Mouse (Mus musculus) liver, embryonic 13.5 days (tissue): ENCODE measurements around the gene Tmed5. TPM values are rescaled to one million over a fixed set of nuclear protein-coding genes. Genes with fewer than 3 reads are reported as not detected.
"Not testable (repeated sequence)": the region's sequence is repeated elsewhere in the genome, so short reads cannot be mapped to it uniquely, and the experiment has no call there.

Experiments used
- ATAC-seq: fragments of 200-750 bp; cut with Nextera tagmentation; 2 replicates; pipeline ENCODE4 v1.8.0; 2017; ENCODE audit warnings: low read depth, mild to moderate bottlenecking, moderate number of reproducible peaks, moderate library complexity
- DNase-seq: peaks from one replicate; pipeline ENCODE4 v3.0.0; 2022
- H3K27ac ChIP-seq: fragments of 300-500 bp; sonication (generic); 2 replicates; pipeline ENCODE4 v1.5.1; 2015; ENCODE audit warnings: moderate library complexity, mild to moderate bottlenecking, inconsistent platforms
- H3K27me3 ChIP-seq: fragments of 300-500 bp; sonication (generic); 2 replicates; pipeline ENCODE4 v1.6.1; 2015; ENCODE audit warnings: mild to moderate bottlenecking, inconsistent platforms
- H3K36me3 ChIP-seq: fragments of 300-500 bp; sonication (generic); 2 replicates; pipeline ENCODE4 v1.6.1; 2015; ENCODE audit warnings: mild to moderate bottlenecking, inconsistent platforms
- H3K4me1 ChIP-seq: fragments of 300-500 bp; sonication (generic); replicated peaks from 2 replicates; pipeline ENCODE4 v1.6.1; 2015; ENCODE audit warnings: inconsistent platforms
- H3K4me2 ChIP-seq: fragments of 300-500 bp; sonication (generic); 2 replicates; pipeline ENCODE4 v1.6.1; 2015; ENCODE audit warnings: inconsistent platforms, mild to moderate bottlenecking, moderate library complexity
- H3K4me3 ChIP-seq: fragments of 300-500 bp; sonication (generic); replicated peaks from 2 replicates; pipeline ENCODE4 v1.5.1; 2015; ENCODE audit warnings: mild to moderate bottlenecking, inconsistent platforms
- H3K9ac ChIP-seq: fragments of 300-500 bp; sonication (generic); 2 replicates; pipeline ENCODE4 v1.6.1; 2015; ENCODE audit warnings: mild to moderate bottlenecking, inconsistent platforms
- H3K9me3 ChIP-seq: fragments of 300-500 bp; sonication (generic); replicated peaks from 2 replicates; pipeline ENCODE4 v1.6.1; 2016; ENCODE audit warnings: inconsistent platforms
- WGBS: fragments of 180-500 bp; shearing (Covaris S2); methylation state at CpG from one replicate; pipeline ENCODE4 v1.1.7; 2015; ENCODE audit not compliant: insufficient replicate concordance; 5-methylcytosine and 5-hydroxymethylcytosine counted together
- polyA plus RNA-seq: library from polyadenylated mRNA; unstranded; fragments of >200 nt; fragmentation: Nextera tagmentation; extraction: Ambion mirVana; gene quantifications from 2 replicates; pipeline ENCODE4 v1.2.1, GENCODE M21; 2015

Gene Tmed5
- polyA plus RNA-seq, 1 experiment from 2014 or later = 27.2 TPM

- H3K9me3 ChIP-seq, H3K4me3 ChIP-seq, H3K9ac ChIP-seq, DNase-seq, H3K4me2 ChIP-seq, H3K4me1 ChIP-seq, H3K27me3 ChIP-seq, H3K27ac ChIP-seq, ATAC-seq: not testable (repeated sequence)
- H3K36me3 ChIP-seq = peaks cover 63% of the 10 kb centered on the region
- 88% methylated on average over 8 of the region's 8 CpGs for WGBS
Measured at GRCm38 (mm10) chr5:108092731-108093130, 39.7 kb downstream of the Tmed5 start.

DNA sequence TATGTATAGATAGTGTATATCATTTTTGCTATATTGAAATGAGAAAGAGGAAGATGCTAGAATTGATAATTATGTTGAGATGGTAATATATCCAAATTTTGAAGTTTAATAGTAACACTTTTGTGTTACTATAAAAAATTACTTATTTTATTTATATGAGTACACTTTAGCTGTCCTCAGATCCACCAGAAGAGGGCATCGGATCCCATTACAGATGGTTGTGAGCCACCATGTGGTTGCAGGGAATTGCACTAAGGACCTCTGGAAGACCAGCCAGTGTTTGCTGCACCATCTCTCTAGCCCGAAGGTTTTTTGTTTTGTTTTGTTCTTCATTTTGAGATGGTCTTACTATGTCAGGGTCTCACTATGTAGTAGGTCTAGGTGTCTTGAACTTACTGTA, 47.0 kb downstream of the Tmed5 start:
- H3K27me3 ChIP-seq = no peaks in the 10 kb centered on the region
- H3K36me3 ChIP-seq = peaks cover 61% of the 10 kb centered on the region
- no peak overlapping the region for H3K27ac ChIP-seq
- H3K9me3 ChIP-seq = no peaks in the 10 kb centered on the region
- ATAC-seq = no peak
- H3K9ac ChIP-seq = no peak overlapping the region
- no peak overlapping the region for H3K4me3 ChIP-seq
- 85% methylated on average over 2 of the region's 2 CpGs for WGBS
- H3K4me2 ChIP-seq = no peak overlapping the region
- no peaks in the 10 kb centered on the region for H3K4me1 ChIP-seq
- DNase-seq = no peak

DNA sequence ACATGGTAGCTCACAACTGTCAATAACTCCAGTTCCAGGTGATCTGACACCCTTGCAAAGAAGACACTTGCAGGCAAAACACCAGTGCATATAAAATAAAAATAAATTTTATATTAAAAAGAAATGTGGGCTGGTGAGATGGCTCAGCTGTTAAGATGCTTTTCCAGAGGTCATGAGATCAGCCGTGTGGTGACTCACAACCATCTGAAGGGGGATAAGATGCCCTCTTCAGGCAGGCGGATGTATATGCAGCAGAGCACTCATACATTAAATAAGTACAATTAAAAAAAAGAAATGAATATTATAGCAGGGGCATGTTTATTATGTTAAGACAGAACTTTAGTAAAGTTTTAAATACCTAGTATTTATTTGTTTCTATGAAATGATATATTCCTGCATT, 50.0 kb downstream of the Tmed5 start:
- Histone ChIP-seq H3K36me3 (peaks cover 49% of the 10 kb centered on the region), H3K4me2 (no peak overlapping the region), H3K27ac (no peak overlapping the region), H3K9me3 (no peaks in the 10 kb centered on the region), H3K4me1 (peaks cover 14% of the 10 kb centered on the region), H3K4me3 (no peak overlapping the region), H3K9ac (no peak overlapping the region), H3K27me3 (no peaks in the 10 kb centered on the region)
- no peak for DNase-seq
- WGBS = 37% methylated on average over 2 of the region's 2 CpGs
- no peak for ATAC-seq

DNA sequence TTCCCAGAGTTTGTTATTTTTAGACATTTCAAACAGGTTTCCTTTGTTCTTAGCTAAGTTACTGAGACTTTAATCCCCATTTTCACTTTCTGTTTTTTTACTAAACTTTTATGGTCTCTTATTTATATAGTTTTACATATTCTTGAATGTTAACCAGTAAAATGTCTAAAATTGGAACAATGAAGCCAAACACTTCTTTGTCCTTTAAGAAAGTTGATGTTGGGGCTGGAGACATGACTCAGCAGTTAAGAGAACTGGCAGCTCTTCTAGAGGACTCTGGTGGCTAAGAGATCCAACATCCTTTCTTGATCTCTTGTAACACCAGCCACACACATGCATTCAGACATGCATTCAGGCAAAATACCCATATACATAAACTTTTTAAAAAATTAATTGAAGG, 52.8 kb downstream of the Tmed5 start:
- peaks cover 14% of the 10 kb centered on the region for H3K4me1 ChIP-seq
- H3K9me3 ChIP-seq = no peaks in the 10 kb centered on the region
- no peak overlapping the region for H3K4me2 ChIP-seq
- H3K27me3 ChIP-seq = no peaks in the 10 kb centered on the region
- peaks cover 48% of the 10 kb centered on the region for H3K36me3 ChIP-seq
- DNase-seq (no peak), ATAC-seq (no peak)
- H3K27ac ChIP-seq = no peak overlapping the region
- H3K4me3 ChIP-seq = no peak overlapping the region
- H3K9ac ChIP-seq = no peak overlapping the region

GRCm38 (mm10) chr5:108076833-108077540, 55.4 kb downstream of the Tmed5 start:
- Histone ChIP-seq H3K4me3 (no peak overlapping the region), H3K27ac (no peak overlapping the region), H3K27me3 (no peaks in the 10 kb centered on the region), H3K36me3 (peaks cover 53% of the 10 kb centered on the region), H3K4me2 (no peak overlapping the region), H3K9ac (no peak overlapping the region), H3K9me3 (no peaks in the 10 kb centered on the region), H3K4me1 (peaks cover 14% of the 10 kb centered on the region)
- WGBS = 79% methylated on average over 6 of the region's 6 CpGs
- ATAC-seq (no peak), DNase-seq (no peak)

- Histone ChIP-seq H3K27ac (no peak overlapping the region), H3K9ac (no peak overlapping the region), H3K4me3 (no peak overlapping the region), H3K4me2 (no peak overlapping the region), H3K9me3 (no peaks in the 10 kb centered on the region), H3K4me1 (peaks cover 14% of the 10 kb centered on the region), H3K27me3 (no peaks in the 10 kb centered on the region), H3K36me3 (peaks cover 52% of the 10 kb centered on the region)
- ATAC-seq (no peak), DNase-seq (no peak)
Measured at GRCm38 (mm10) chr5:108076241-108076640, 56.2 kb downstream of the Tmed5 start.

DNA sequence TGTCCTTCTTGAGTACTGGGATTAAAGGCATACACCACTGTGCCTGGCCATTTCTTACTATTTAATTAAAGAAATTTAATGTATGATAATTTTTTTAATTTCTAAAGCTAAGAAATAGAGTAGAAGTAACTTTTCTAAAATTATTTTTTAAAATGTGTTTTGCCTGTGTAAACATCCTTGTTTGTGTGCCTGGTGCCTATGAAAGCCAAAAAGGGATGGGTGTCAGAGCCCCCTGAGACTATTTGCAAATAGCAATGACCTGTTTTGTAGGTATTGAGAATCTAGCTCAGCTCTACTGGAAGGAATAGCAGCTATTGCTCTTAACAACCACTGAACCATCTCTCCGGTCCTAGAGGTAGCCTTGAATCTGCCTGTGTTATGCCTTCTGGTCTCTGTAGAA, 60.1 kb downstream of the Tmed5 start:
- H3K4me3 ChIP-seq = no peak overlapping the region
- no peak overlapping the region for H3K9ac ChIP-seq
- H3K27me3 ChIP-seq = no peaks in the 10 kb centered on the region
- peaks cover under 1% of the 10 kb centered on the region for H3K4me1 ChIP-seq
- no peak for ATAC-seq
- WGBS = 80% methylated on average over 1 of the region's 1 CpGs
- no peak overlapping the region for H3K27ac ChIP-seq
- H3K4me2 ChIP-seq = no peak overlapping the region
- H3K36me3 ChIP-seq = peaks cover 70% of the 10 kb centered on the region
- DNase-seq = no peak
- no peaks in the 10 kb centered on the region for H3K9me3 ChIP-seq

GRCm38 (mm10) chr5:108065465-108066411, 66.7 kb downstream of the Tmed5 start, which contains the start of gene Mtf2:
Gene Mtf2, plus strand, starts transcription at chr5:108065674.
- Histone ChIP-seq H3K27me3 (no peaks in the 10 kb centered on the region), H3K27ac (peak within 1 kb of the TSS; percentile 81), H3K4me2 (peak within 1 kb of the TSS; percentile 87), H3K4me1 (peaks cover 16% of the 10 kb centered on the region), H3K36me3 (peaks cover 25% of the 10 kb centered on the region), H3K4me3 (peak within 1 kb of the TSS; percentile 77), H3K9ac (peak within 1 kb of the TSS; percentile 91), H3K9me3 (no peaks in the 10 kb centered on the region)
- ATAC-seq = peak; percentile 95
- under 1% methylated on average over 59 of the region's 59 CpGs for WGBS
- DNase-seq = peak; percentile 94

GRCm38 (mm10) chr5:108060413-108060812, 72.0 kb downstream of the Tmed5 start:
- Histone ChIP-seq H3K4me1 (peaks cover 3% of the 10 kb centered on the region; the same call in 1 of the 2 replicates), H3K9ac (no peak overlapping the region), H3K9me3 (no peaks in the 10 kb centered on the region), H3K27me3 (no peaks in the 10 kb centered on the region), H3K4me2 (no peak overlapping the region), H3K27ac (no peak overlapping the region), H3K36me3 (no peaks in the 10 kb centered on the region), H3K4me3 (no peak overlapping the region)
- ATAC-seq (no peak), DNase-seq (no peak)
- WGBS = 88% methylated on average over 9 of the region's 9 CpGs
